In the genomic region with DNA sequence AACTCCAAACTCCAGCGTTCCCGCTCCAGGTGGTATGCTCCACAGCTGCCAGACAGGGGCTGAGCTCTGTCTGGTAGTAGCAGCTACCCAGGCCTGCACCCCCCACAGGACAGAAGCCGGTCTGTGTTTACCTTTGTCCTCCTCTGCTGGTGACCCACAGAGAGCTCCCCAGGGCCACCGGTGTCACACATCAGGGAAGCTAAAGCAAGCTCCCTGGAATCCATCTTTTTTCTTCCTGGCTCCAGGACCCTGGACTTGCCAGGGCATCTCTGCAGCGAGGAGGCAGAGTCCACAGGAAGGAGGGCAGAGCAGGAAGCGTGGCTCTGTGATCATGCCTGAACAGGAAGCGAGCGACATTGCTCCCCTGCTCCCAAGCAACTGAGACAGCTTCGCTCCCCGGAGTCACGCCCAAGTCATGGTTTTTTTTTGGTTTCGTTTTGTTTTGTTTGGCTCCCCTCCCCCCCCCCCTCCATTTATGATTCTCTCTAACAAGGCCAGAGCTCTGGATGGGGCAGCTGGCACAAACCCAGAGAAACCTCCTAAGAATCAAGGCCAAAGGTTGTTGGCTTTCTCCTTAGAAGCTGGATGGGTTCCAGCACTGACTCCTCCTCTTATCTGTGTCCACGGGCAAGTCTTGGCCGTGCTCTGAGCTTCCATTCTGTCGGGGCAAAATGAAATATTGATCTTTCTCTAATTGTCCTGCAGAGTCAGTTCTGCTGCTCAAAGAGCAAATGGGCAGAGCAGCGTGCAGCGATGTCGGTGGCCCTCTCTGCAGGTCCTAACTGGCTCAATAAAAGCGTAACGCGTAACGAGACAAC, we compare ENCODE assay signal across 8 mouse cellular contexts. TPM values are rescaled to one million over a fixed set of nuclear protein-coding genes. Genes with fewer than 3 reads are reported as not detected.
A peak's percentile ranks its signal among the peaks of the same experiment; 100 is the strongest.
DNase-seq lines count a peak whose midpoint lies in the region; ATAC-seq and TF ChIP-seq lines count a peak whose summit lies in the region.

No protein-coding gene starts in this region.

- ATAC-seq in cerebellum, adult (ENCODE audit: insufficient number of reproducible peaks, low FRiP score, low TSS enrichment): peak; percentile 42; the same call in 1 of the 2 replicates
- peak; percentile 61 for ATAC-seq in forebrain, embryonic 15.5 days (replicated peaks)
- peak; percentile 51 for ATAC-seq in hindbrain, embryonic 12.5 days (ENCODE audit: low FRiP score)
- peak; percentile 45; the same call in 1 of the 2 replicates for ATAC-seq in limb, embryonic 14.5 days (ENCODE audit: low FRiP score, low read depth)
- peak; percentile 60 for ATAC-seq in midbrain, embryonic 13.5 days
- ATAC-seq in stomach, embryonic 14.5 days (ENCODE audit: insufficient number of reproducible peaks, insufficient read depth, low FRiP score, low read depth): peak; percentile 69

- peak overlapping the region; percentile 38 for H3K4me2 ChIP-seq in forebrain, embryonic 15.5 days (replicated peaks)
- peak overlapping the region; percentile 48 for H3K4me2 ChIP-seq in hindbrain, embryonic 12.5 days (replicated peaks)
- peak overlapping the region; percentile 51 for H3K4me2 ChIP-seq in limb, embryonic 14.5 days (replicated peaks; ENCODE audit: low read depth, low read length, severe bottlenecking)
- H3K4me2 ChIP-seq in midbrain, embryonic 13.5 days (replicated peaks): peak overlapping the region; percentile 47
- peak overlapping the region; percentile 60 for H3K4me2 ChIP-seq in stomach, embryonic 14.5 days (replicated peaks; ENCODE audit: low read depth, low read length)

- no peak overlapping the region for H3K27ac ChIP-seq in forebrain, embryonic 15.5 days (replicated peaks)
- H3K27ac ChIP-seq in hindbrain, embryonic 12.5 days: peak overlapping the region; percentile 40
- no peak overlapping the region for H3K27ac ChIP-seq in limb, embryonic 14.5 days (replicated peaks; ENCODE audit: low read depth, low read length)
- H3K27ac ChIP-seq in midbrain, embryonic 13.5 days: no peak overlapping the region; the same call in 1 of the 2 replicates
- peak overlapping the region; percentile 66; the same call in 1 of the 2 replicates for H3K27ac ChIP-seq in stomach, embryonic 14.5 days (ENCODE audit: low read length)

- H3K27me3 ChIP-seq in forebrain, embryonic 15.5 days: no peaks in the 10 kb centered on the region
- H3K27me3 ChIP-seq in hindbrain, embryonic 12.5 days: no peaks in the 10 kb centered on the region; the same call in 1 of the 2 replicates
- H3K27me3 ChIP-seq in limb, embryonic 14.5 days (ENCODE audit: control insufficient read depth, insufficient read depth, low read length): no peaks in the 10 kb centered on the region
- peaks cover 4% of the 10 kb centered on the region; the same call in 1 of the 2 replicates for H3K27me3 ChIP-seq in midbrain, embryonic 13.5 days
- H3K27me3 ChIP-seq in stomach, embryonic 14.5 days (ENCODE audit: control insufficient read depth, insufficient read depth, low read length): no peaks in the 10 kb centered on the region

- H3K4me1 ChIP-seq in forebrain, embryonic 15.5 days: peaks cover 12% of the 10 kb centered on the region
- H3K4me1 ChIP-seq in hindbrain, embryonic 12.5 days: peaks cover 22% of the 10 kb centered on the region
- H3K4me1 ChIP-seq in limb, embryonic 14.5 days (ENCODE audit: control insufficient read depth, insufficient read depth, low read length): peaks cover 10% of the 10 kb centered on the region; the same call in 1 of the 2 replicates
- peaks cover 14% of the 10 kb centered on the region for H3K4me1 ChIP-seq in midbrain, embryonic 13.5 days (replicated peaks)
- H3K4me1 ChIP-seq in stomach, embryonic 14.5 days (ENCODE audit: control insufficient read depth, insufficient read depth, low read length): 0 out of 2 replicates have a peak, but pooled peaks cover 6% of the 10 kb centered on the region

- 0 out of 2 replicates have a peak overlapping the region, but pooled peaks have one; percentile 24 for H3K9ac ChIP-seq in forebrain, embryonic 15.5 days (replicated peaks)
- peak overlapping the region; percentile 35; the same call in 1 of the 2 replicates for H3K9ac ChIP-seq in hindbrain, embryonic 12.5 days
- H3K9ac ChIP-seq in limb, embryonic 14.5 days (ENCODE audit: low read depth, low read length, severe bottlenecking): peak overlapping the region; percentile 34
- no peak overlapping the region; the same call in 1 of the 2 replicates for H3K9ac ChIP-seq in midbrain, embryonic 13.5 days (replicated peaks)
- H3K9ac ChIP-seq in stomach, embryonic 14.5 days (replicated peaks; ENCODE audit: low read depth, low read length): peak overlapping the region; percentile 14; the same call in 1 of the 2 replicates

- no peak for TF ChIP-seq POLR2A in limb, embryonic 14.5 days (IDR thresholded peaks at IDR 0.05; ENCODE audit: borderline replicate concordance, extremely low read depth, insufficient read depth, insufficient read length)

- peak; percentile 61 for DNase-seq in NIH3T3 (ENCODE audit: low read depth)
- peak; percentile 47 for DNase-seq in limb, embryonic 14.5 days (ENCODE audit: low spot score)
- no peak for DNase-seq in left cerebral cortex, adult 11 months (ENCODE audit: low spot score)

- 27% methylated on average over 22 of the region's 22 CpGs for WGBS in forebrain, embryonic 15.5 days
- 11% methylated on average over 22 of the region's 22 CpGs for WGBS in hindbrain, embryonic 12.5 days
- 8% methylated on average over 21 of the region's 22 CpGs for WGBS in limb, embryonic 14.5 days
- WGBS in midbrain, embryonic 13.5 days: 20% methylated on average over 22 of the region's 22 CpGs
- 14% methylated on average over 22 of the region's 22 CpGs for WGBS in stomach, embryonic 14.5 days

- H3K4me3 ChIP-seq in forebrain, embryonic 15.5 days: peak overlapping the region; percentile 25
- H3K4me3 ChIP-seq in hindbrain, embryonic 12.5 days: peak overlapping the region; percentile 21
- peak overlapping the region; percentile 26 for H3K4me3 ChIP-seq in limb, embryonic 14.5 days (replicated peaks; ENCODE audit: low read length)
- peak overlapping the region; percentile 3; the same call in 1 of the 2 replicates for H3K4me3 ChIP-seq in midbrain, embryonic 13.5 days (replicated peaks)
- H3K4me3 ChIP-seq in stomach, embryonic 14.5 days (ENCODE audit: low read depth, low read length): peak overlapping the region; percentile 32

- H3K9me3 ChIP-seq in forebrain, embryonic 15.5 days: no peaks in the 10 kb centered on the region
- H3K9me3 ChIP-seq in hindbrain, embryonic 12.5 days (replicated peaks): no peaks in the 10 kb centered on the region
- no peaks in the 10 kb centered on the region for H3K9me3 ChIP-seq in limb, embryonic 14.5 days (ENCODE audit: control insufficient read depth, low read length)
- no peaks in the 10 kb centered on the region for H3K9me3 ChIP-seq in midbrain, embryonic 13.5 days
- H3K9me3 ChIP-seq in stomach, embryonic 14.5 days (ENCODE audit: control insufficient read depth, low read depth, low read length): no peaks in the 10 kb centered on the region

- no peaks in the 10 kb centered on the region for H3K36me3 ChIP-seq in forebrain, embryonic 15.5 days
- no peaks in the 10 kb centered on the region for H3K36me3 ChIP-seq in hindbrain, embryonic 12.5 days
- H3K36me3 ChIP-seq in limb, embryonic 14.5 days (ENCODE audit: control insufficient read depth, insufficient read depth, low read length): no peaks in the 10 kb centered on the region
- no peaks in the 10 kb centered on the region for H3K36me3 ChIP-seq in midbrain, embryonic 13.5 days
- no peaks in the 10 kb centered on the region for H3K36me3 ChIP-seq in stomach, embryonic 14.5 days (ENCODE audit: control insufficient read depth, insufficient read depth, low read length)

RNA-seq across cellular contexts. Expression of a gene that starts 22.8 kb away (rescaled TPM):
- 0.15 and 0.49 TPM in 2 replicates for polyA plus RNA-seq in forebrain, embryonic 15.5 days (2015; fragmentation: Nextera tagmentation; extraction: Ambion mirVana)
- 0.15 and 0.61 TPM in 2 replicates for polyA plus RNA-seq in hindbrain, embryonic 12.5 days (2016; fragmentation: Nextera tagmentation; extraction: Ambion mirVana)
- polyA plus RNA-seq in limb, embryonic 14.5 days (2012; rRNA removed): 0.51 and 0.85 TPM in 2 replicates
- polyA plus RNA-seq in limb, embryonic 14.5 days (2014; fragmentation: Nextera tagmentation; extraction: Ambion mirVana): 0.57 and 0.66 TPM in 2 replicates
- 0.11 and 0.43 TPM in 2 replicates for polyA plus RNA-seq in midbrain, embryonic 13.5 days (2015; fragmentation: Nextera tagmentation; extraction: Ambion mirVana)
- polyA plus RNA-seq in stomach, embryonic 14.5 days (2014; fragmentation: Nextera tagmentation; extraction: Ambion mirVana): 0.93 and 1.3 TPM in 2 replicates

Comparison
In these comparisons a context has a peak if more than half of its experiments do, and no peak if none do; other contexts are left out.
1. H3K27ac ChIP-seq: peak in hindbrain, embryonic 12.5 days (single experiment) and stomach, embryonic 14.5 days (single experiment); none in forebrain, embryonic 15.5 days (single experiment), limb, embryonic 14.5 days (single experiment) and midbrain, embryonic 13.5 days (single experiment).
2. Peak in every context shown above with its lines, with median percentiles within 50 percentile points of each other: ATAC-seq, H3K4me2 ChIP-seq and H3K4me3 ChIP-seq.